Mouse (Mus musculus) v-Abl transformed pro-B cells (cell line): ENCODE results near the gene Gm21789.
"Not testable (repeated sequence)": the region's sequence is repeated elsewhere in the genome, so short reads cannot be mapped to it uniquely, and the experiment has no call there.

Experiments
- in situ Hi-C, 2 experiments: fragments of 400-800 bp; cut with MboI; formaldehyde crosslinking; loops; one replicate each; pipeline ENCODE4 v1.15.1; 2025; ENCODE audit not compliant: unreplicated experiment in 2 of 2

The Gm21789 gene

DNA sequence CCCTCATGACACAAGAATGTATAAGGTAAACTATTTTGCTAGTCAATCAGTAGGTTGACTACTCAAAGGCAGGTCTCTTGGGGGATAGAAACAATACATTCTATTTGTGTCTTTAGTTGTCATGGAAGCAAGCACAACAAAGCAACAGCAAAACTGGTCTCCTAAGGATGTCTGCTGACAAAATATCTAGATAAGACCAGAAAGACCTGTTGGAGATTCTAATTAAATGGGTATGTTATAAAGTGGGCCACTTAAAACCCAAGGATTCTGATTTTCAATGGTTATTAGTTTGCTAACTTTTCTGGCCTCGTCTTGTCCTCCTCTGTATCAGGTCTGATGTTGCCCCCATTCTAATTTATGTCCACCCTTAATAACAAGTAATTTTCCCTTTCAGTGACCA lies at the start of gene Gm21789:
Gene Gm21789, plus strand, starts transcription at position 301 of the 400 bp plus-strand sequence.
- in situ Hi-C loops, result not testable (repeated sequence)

DNA sequence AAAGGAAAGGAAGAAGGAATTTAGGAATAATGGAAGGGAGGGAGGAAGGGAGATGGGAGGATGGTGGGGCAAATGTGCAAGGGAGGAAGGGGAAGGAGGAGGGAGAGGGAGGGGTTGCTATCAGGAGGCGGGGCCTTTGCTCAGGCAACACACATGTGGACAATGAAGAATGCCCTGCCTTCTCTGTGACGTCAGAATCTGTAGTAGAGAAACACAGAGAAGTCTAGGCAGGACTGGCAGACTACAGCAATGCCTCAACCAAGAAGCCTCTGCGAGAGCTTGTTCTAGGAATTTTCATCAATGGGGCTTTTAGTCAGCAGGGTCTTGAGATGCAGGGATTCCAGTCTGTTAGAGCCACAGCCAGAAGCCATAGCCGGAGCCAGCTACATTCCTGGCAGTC lies 47.2 kb upstream of the Gm21789 start, which contains the start of gene Btbd35f30:
Gene Btbd35f30, plus strand, starts transcription at position 301 of the 400 bp plus-strand sequence.
- in situ Hi-C loops, result not testable (repeated sequence)

DNA sequence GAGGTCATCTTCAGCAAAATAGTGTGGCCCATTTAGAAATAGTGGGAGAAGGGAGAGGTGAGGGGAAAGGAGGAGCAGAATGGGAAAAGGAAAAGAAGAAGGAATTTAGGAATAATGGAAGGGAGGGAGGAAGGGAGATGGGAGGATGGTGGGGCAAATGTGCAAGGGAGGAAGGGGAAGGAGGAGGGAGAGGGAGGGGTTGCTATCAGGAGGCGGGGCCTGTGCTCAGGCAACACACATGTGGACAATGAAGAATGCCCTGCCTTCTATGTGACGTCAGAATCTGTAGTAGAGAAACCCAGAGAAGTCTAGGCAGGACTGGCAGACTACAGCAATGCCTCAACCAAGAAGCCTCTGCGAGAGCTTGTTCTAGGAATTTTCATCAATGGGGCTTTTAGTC lies 32.0 kb downstream of the Gm21789 start, which contains the start of gene Btbd35f5:
Gene Btbd35f5, plus strand, starts transcription at position 301 of the 400 bp plus-strand sequence.
- in situ Hi-C loops, result not testable (repeated sequence)
